Mouse (Mus musculus) CH12.LX (cell line): ENCODE data around the gene Uxs1. TPM values are rescaled to one million over a fixed set of nuclear protein-coding genes. Genes with fewer than 3 reads are reported as not detected.

Experiments
- DNase-seq: peaks from one replicate; pipeline ENCODE4 v3.0.0-alpha.2; 2013; ENCODE audit errors: extremely low read depth
- H3K27ac ChIP-seq: 2 replicates; pipeline ENCODE4 v1.5.1; 2012; ENCODE audit warnings: low read depth, mild to moderate bottlenecking, control low read depth, moderate library complexity; ENCODE audit not compliant: insufficient read depth
- H3K27me3 ChIP-seq: replicated peaks from 2 replicates; pipeline ENCODE3; 2012; ENCODE audit warnings: inconsistent platforms
- H3K36me3 ChIP-seq, 2 experiments: replicated peaks in 1 of 2; 2 replicates each; pipeline versions ENCODE3 to v1.6.1; 2012; ENCODE audit warnings: inconsistent platforms in 1 of 2, low read length in 1 of 2, mild to moderate bottlenecking in 1 of 2, mixed read lengths in 1 of 2, moderate library complexity in 1 of 2; ENCODE audit not compliant: control insufficient read depth in 1 of 2, insufficient read depth in 1 of 2
- H3K4me1 ChIP-seq, 2 experiments: 2 replicates each; pipeline ENCODE4 v1.6.1; 2012; ENCODE audit warnings: inconsistent platforms in 1 of 2, moderate library complexity in 1 of 2; ENCODE audit not compliant: insufficient read depth in 2 of 2, control insufficient read depth in 1 of 2
- H3K4me2 ChIP-seq: 2 replicates; pipeline ENCODE4 v1.6.1; 2012; ENCODE audit warnings: low read depth, mild to moderate bottlenecking, control low read depth; ENCODE audit not compliant: poor library complexity, insufficient read depth, severe bottlenecking
- H3K4me3 ChIP-seq, 3 experiments: fragments of 150-350 bp in 1 of 3; sonication (generic) in 1 of 3; replicated peaks in 1 of 3; 2 replicates each; pipeline versions ENCODE3 to v1.5.1; 2011 to 2012; ENCODE audit warnings: low read depth in 2 of 3, low read length in 2 of 3, mild to moderate bottlenecking in 2 of 3, moderate library complexity in 2 of 3, control low read depth in 1 of 3, improper control_type of control experiment in 1 of 3, inconsistent platforms in 1 of 3, mixed read lengths in 1 of 3; ENCODE audit not compliant: poor library complexity in 1 of 3
- H3K79me2 ChIP-seq: replicated peaks from 2 replicates; pipeline ENCODE4 v1.6.1; 2012; ENCODE audit warnings: mild to moderate bottlenecking, moderate library complexity; ENCODE audit not compliant: control insufficient read depth, poor library complexity, insufficient read depth, severe bottlenecking; ENCODE audit errors: extremely low read depth
- H3K9ac ChIP-seq: 2 replicates; pipeline ENCODE4 v1.6.1; 2012; ENCODE audit warnings: low read depth, mild to moderate bottlenecking, control low read depth, moderate library complexity; ENCODE audit not compliant: insufficient read depth
- H3K9me3 ChIP-seq: replicated peaks from 2 replicates; pipeline ENCODE3; 2012; ENCODE audit warnings: low read length, inconsistent platforms, mixed read lengths
- BHLHE40 ChIP-seq: IDR thresholded peaks from 2 replicates; pipeline ENCODE4 v1.6.1; 2011; ENCODE audit warnings: mild to moderate bottlenecking, low read depth, low read length, improper control_type of control experiment
- CHD2 ChIP-seq: IDR thresholded peaks from 2 replicates; pipeline ENCODE4 v1.6.1; 2011; ENCODE audit warnings: low read length, improper control_type of control experiment
- CTCF ChIP-seq, 2 experiments: IDR thresholded peaks in 1 of 2; conservative IDR thresholded peaks in 1 of 2; 2 replicates each; pipeline ENCODE4 v1.5.1; 2011 to 2012; ENCODE audit warnings: low read depth in 2 of 2, low read length in 2 of 2, improper control_type of control experiment in 1 of 2, inconsistent platforms in 1 of 2, mild to moderate bottlenecking in 1 of 2, moderate library complexity in 1 of 2
- E2F4 ChIP-seq: IDR thresholded peaks from 2 replicates; pipeline ENCODE4 v1.6.1; 2011; ENCODE audit warnings: low read depth, low read length, improper control_type of control experiment; ENCODE audit not compliant: insufficient replicate concordance
- EP300 ChIP-seq: IDR thresholded peaks from 2 replicates; pipeline ENCODE4 v1.6.1; 2011; ENCODE audit warnings: low read length, improper control_type of control experiment
- ETS1 ChIP-seq: conservative IDR thresholded peaks from 2 replicates; pipeline ENCODE4 v1.6.1; 2012; ENCODE audit warnings: low read depth, mild to moderate bottlenecking, inconsistent platforms, low read length, improper control_type of control experiment, moderate library complexity
- GABPA ChIP-seq: IDR thresholded peaks from 2 replicates; pipeline ENCODE4 v1.6.1; 2012; ENCODE audit warnings: low read depth, low read length, improper control_type of control experiment, inconsistent platforms; ENCODE audit not compliant: insufficient replicate concordance
- HCFC1 ChIP-seq: IDR thresholded peaks from 2 replicates; pipeline ENCODE4 v1.6.1; 2012; ENCODE audit warnings: low read depth, mild to moderate bottlenecking, inconsistent platforms, low read length, improper control_type of control experiment
- IRF4 ChIP-seq: IDR thresholded peaks from 2 replicates; pipeline ENCODE4 v1.6.1; 2014; ENCODE audit warnings: low read depth, mild to moderate bottlenecking, inconsistent platforms, low read length, improper control_type of control experiment
- JUN ChIP-seq: IDR thresholded peaks from 2 replicates; pipeline ENCODE4 v1.6.1; 2011; ENCODE audit warnings: low read depth, mild to moderate bottlenecking, low read length, improper control_type of control experiment, moderate library complexity; ENCODE audit not compliant: insufficient read depth
- JUND ChIP-seq: conservative IDR thresholded peaks from 2 replicates; pipeline ENCODE4 v1.6.1; 2011; ENCODE audit warnings: low read depth, low read length, improper control_type of control experiment
- KAT2A ChIP-seq: IDR thresholded peaks from 2 replicates; pipeline ENCODE4 v1.6.1; 2012; ENCODE audit warnings: low read length, improper control_type of control experiment, inconsistent platforms; ENCODE audit not compliant: insufficient replicate concordance
- MAFK ChIP-seq: IDR thresholded peaks from 2 replicates; pipeline ENCODE4 v1.6.1; 2011; ENCODE audit warnings: low read length, improper control_type of control experiment; ENCODE audit not compliant: insufficient replicate concordance
- MAX ChIP-seq: IDR thresholded peaks from 2 replicates; pipeline ENCODE4 v1.6.1; 2011; ENCODE audit warnings: low read length, improper control_type of control experiment
- MAZ ChIP-seq: IDR thresholded peaks from 2 replicates; pipeline ENCODE4 v1.6.1; 2012; ENCODE audit warnings: low read depth, mild to moderate bottlenecking, inconsistent platforms, low read length, improper control_type of control experiment, moderate library complexity
- MEF2A ChIP-seq: IDR thresholded peaks from 2 replicates; pipeline ENCODE4 v1.6.1; 2014; ENCODE audit warnings: low read depth, mild to moderate bottlenecking, inconsistent platforms, low read length, improper control_type of control experiment, borderline replicate concordance
- MXI1 ChIP-seq: IDR thresholded peaks from 2 replicates; pipeline ENCODE4 v1.6.1; 2011; ENCODE audit warnings: mild to moderate bottlenecking, low read depth, low read length, improper control_type of control experiment
- MYC ChIP-seq: IDR thresholded peaks from 2 replicates; pipeline ENCODE4 v1.6.1; 2011; ENCODE audit warnings: low read depth, mild to moderate bottlenecking, improper control_type of control experiment, low read length
- NELFE ChIP-seq: IDR thresholded peaks from 2 replicates; pipeline ENCODE4 v1.6.1; 2011; ENCODE audit warnings: low read depth, low read length, improper control_type of control experiment
- NRF1 ChIP-seq: IDR thresholded peaks from 2 replicates; pipeline ENCODE4 v1.6.1; 2014; ENCODE audit warnings: low read depth, mild to moderate bottlenecking, inconsistent platforms, low read length, improper control_type of control experiment, moderate library complexity
- PAX5 ChIP-seq: IDR thresholded peaks from 2 replicates; pipeline ENCODE4 v1.6.1; 2012; ENCODE audit warnings: low read length, inconsistent platforms, mixed read lengths
- POLR2A ChIP-seq: IDR thresholded peaks from 2 replicates; pipeline ENCODE4 v1.6.1; 2011; ENCODE audit warnings: low read depth, mild to moderate bottlenecking, improper control_type of control experiment, low read length
- RAD21 ChIP-seq: IDR thresholded peaks from 2 replicates; pipeline ENCODE4 v1.6.1; 2011; ENCODE audit warnings: low read depth, mild to moderate bottlenecking, low read length, improper control_type of control experiment, moderate library complexity
- RCOR1 ChIP-seq: conservative IDR thresholded peaks from 2 replicates; pipeline ENCODE4 v1.6.1; 2012; ENCODE audit warnings: low read depth, mild to moderate bottlenecking, inconsistent platforms, low read length, improper control_type of control experiment
- SIN3A ChIP-seq: IDR thresholded peaks from 2 replicates; pipeline ENCODE4 v1.6.1; 2012; ENCODE audit warnings: low read length, improper control_type of control experiment, inconsistent platforms
- SMC3 ChIP-seq: IDR thresholded peaks from 2 replicates; pipeline ENCODE4 v1.6.1; 2011; ENCODE audit warnings: low read depth, low read length, improper control_type of control experiment
- TBP ChIP-seq: conservative IDR thresholded peaks from 2 replicates; pipeline ENCODE4 v1.6.1; 2011; ENCODE audit warnings: low read depth, low read length, improper control_type of control experiment
- TCF12 ChIP-seq: IDR thresholded peaks from 2 replicates; pipeline ENCODE4 v1.6.1; 2014; ENCODE audit warnings: low read depth, mild to moderate bottlenecking, inconsistent platforms, low read length, improper control_type of control experiment
- USF1 ChIP-seq: IDR thresholded peaks from 2 replicates; pipeline ENCODE4 v1.6.1; 2014; ENCODE audit warnings: low read depth, mild to moderate bottlenecking, inconsistent platforms, low read length, improper control_type of control experiment
- USF2 ChIP-seq: conservative IDR thresholded peaks from 2 replicates; pipeline ENCODE4 v1.6.1; 2011; ENCODE audit warnings: low read depth, low read length, improper control_type of control experiment
- ZC3H11A ChIP-seq: IDR thresholded peaks from 2 replicates; pipeline ENCODE4 v1.6.1; 2012; ENCODE audit warnings: low read depth, mild to moderate bottlenecking, inconsistent platforms, low read length, improper control_type of control experiment
- ZKSCAN1 ChIP-seq: IDR thresholded peaks from 2 replicates; pipeline ENCODE4 v1.6.1; 2012; ENCODE audit warnings: low read depth, inconsistent platforms, low read length, improper control_type of control experiment, borderline replicate concordance
- ZMIZ1 ChIP-seq: IDR thresholded peaks from 2 replicates; pipeline ENCODE4 v1.6.1; 2012; ENCODE audit warnings: low read depth, mild to moderate bottlenecking, inconsistent platforms, low read length, improper control_type of control experiment
- ZNF384 ChIP-seq: IDR thresholded peaks from 2 replicates; pipeline ENCODE4 v1.6.1; 2012; ENCODE audit warnings: low read depth, low read length, improper control_type of control experiment, inconsistent platforms
- dilution Hi-C: fragments of 300-500 bp; cut with MboI; formaldehyde crosslinking; loops from 2 replicates; pipeline ENCODE4 v1.14.3; 2020; ENCODE audit warnings: low sequenced_read_pairs; ENCODE audit not compliant: extremely low pct_unique_long_range_greater_than_20kb, extremely low pct_ligation_motif_present
- in situ Hi-C: fragments of 300-500 bp; cut with MboI; formaldehyde crosslinking; loops from 3 replicates; pipeline ENCODE4 v1.14.3; 2019; ENCODE audit warnings: low sequenced_read_pairs, low pct_ligation_motif_present, low pct_unique_long_range_greater_than_20kb, mixed read lengths
- polyA plus RNA-seq: library from polyadenylated mRNA; unstranded; fragments of >175 nt; gene quantifications from 2 replicates; pipeline ENCODE4 v1.2.1, GENCODE M21; 2012; ENCODE audit warnings: low read depth; ENCODE audit not compliant: insufficient read length
- total RNA-seq, 2 experiments: library from RNA; depleted of rRNA; stranded (reverse); fragments of 300-350 nt in 1 of 2; fragments of >200 nt in 1 of 2; gene quantifications; 2 replicates each; pipeline ENCODE4 v1.2.3; 2012 to 2014

The Uxs1 gene
- total and polyA plus RNA-seq, 3 experiments: 18.4 to 33.3 (median 31.3) TPM

DNA sequence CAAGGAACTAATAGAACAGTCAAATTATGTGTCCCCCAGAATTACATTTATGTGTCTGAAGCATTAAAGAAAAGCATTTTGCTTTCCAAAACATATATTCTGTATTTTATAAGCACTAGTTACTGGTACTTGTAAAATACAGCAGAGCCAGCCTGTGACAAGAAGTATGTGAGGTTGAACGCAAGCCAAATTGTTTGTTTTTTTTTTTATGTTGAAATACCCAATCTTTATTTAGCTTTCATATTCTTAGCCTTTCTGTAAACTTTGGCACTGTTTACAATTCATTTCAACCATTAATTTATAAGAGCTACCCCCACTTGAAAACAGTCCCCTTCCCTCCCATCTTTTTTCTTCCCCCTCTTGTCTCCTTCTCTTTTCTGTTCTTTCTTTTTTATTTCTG lies 28.0 kb upstream of the Uxs1 start:
- dilution Hi-C loops: no loop called here
- H3K9ac ChIP-seq: no peak overlapping the region
- no peak for DNase-seq
- no peak overlapping the region for H3K4me3 ChIP-seq
- H3K27ac ChIP-seq: no peak overlapping the region
- H3K9me3 ChIP-seq: no peaks in the 10 kb centered on the region
- H3K27me3 ChIP-seq: no peaks in the 10 kb centered on the region
- TF ChIP-seq POLR2A (no peak), ETS1 (no peak), USF2 (no peak), SIN3A (no peak), ZKSCAN1 (no peak), TCF12 (no peak), USF1 (no peak), ZMIZ1 (no peak), RCOR1 (no peak), E2F4 (no peak), KAT2A (no peak), JUN (no peak), MAFK (no peak), NELFE (no peak), ZNF384 (no peak), EP300 (no peak), MEF2A (no peak), HCFC1 (no peak)
- TF ChIP-seq, all 38 proteins: peak for 0
- in situ Hi-C loops: no loop called here
- Histone ChIP-seq H3K79me2 (no peaks in the 10 kb centered on the region), H3K4me2 (no peak overlapping the region), H3K36me3 (no peaks in the 10 kb centered on the region), H3K4me1 (no peaks in the 10 kb centered on the region)

DNA sequence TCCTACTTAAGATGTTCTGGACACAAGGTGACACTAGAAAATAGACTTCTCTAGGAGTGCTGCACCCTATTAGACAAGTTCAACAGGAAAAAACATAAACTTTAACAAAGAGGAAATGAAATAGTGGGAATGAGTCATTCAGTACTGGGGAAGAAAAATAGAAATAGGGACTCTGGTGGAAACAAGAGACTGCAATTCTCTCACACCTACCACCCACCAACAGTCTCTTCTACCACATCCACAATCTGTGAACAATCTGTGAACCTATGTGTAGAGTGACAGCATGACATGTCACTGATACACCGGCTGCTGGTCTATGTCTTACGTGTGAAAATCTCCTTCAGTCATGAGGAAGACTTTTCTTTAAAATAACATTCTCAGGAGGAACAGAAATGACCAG lies 15.8 kb upstream of the Uxs1 start:
- H3K27me3 ChIP-seq: no peaks in the 10 kb centered on the region
- no peaks in the 10 kb centered on the region for H3K9me3 ChIP-seq
- no peaks in the 10 kb centered on the region for H3K79me2 ChIP-seq
- H3K4me3 ChIP-seq: no peak overlapping the region
- no peak overlapping the region for H3K4me2 ChIP-seq
- H3K9ac ChIP-seq: no peak overlapping the region
- peaks cover 4 to 21% of the 10 kb centered on the region in 2 experiments for H3K4me1 ChIP-seq
- peak; percentile 47 for DNase-seq
- dilution Hi-C loops (no loop called here), in situ Hi-C loops (no loop called here)
- peak overlapping the region; percentile 11; the same call in 1 of the 2 replicates for H3K27ac ChIP-seq
- no peaks in the 10 kb centered on the region for H3K36me3 ChIP-seq
- TF ChIP-seq POLR2A: no peak
- TF ChIP-seq MYC: no peak
- no peak for TF ChIP-seq RAD21
- no peak for TF ChIP-seq SMC3
- no peak for TF ChIP-seq PAX5
- peak; percentile 72 for TF ChIP-seq JUND
- peak; percentile 86 for TF ChIP-seq IRF4
- no peak for TF ChIP-seq E2F4
- TF ChIP-seq NELFE: no peak
- no peak for TF ChIP-seq ZNF384
- TF ChIP-seq JUN: peak; percentile 79
- no peak for TF ChIP-seq MAX
- TF ChIP-seq TBP: no peak
- TF ChIP-seq CHD2: no peak
- no peak for TF ChIP-seq BHLHE40
- TF ChIP-seq USF2: no peak
- TF ChIP-seq CTCF (conservative IDR thresholded peaks at IDR 0.05 in 1 of 2, IDR thresholded peaks at IDR 0.05 in 1 of 2; ENCODE audit: low read depth in 2 of 2, low read length in 2 of 2): no peak
- TF ChIP-seq ZC3H11A: no peak
- TF ChIP-seq MAZ: no peak
- no peak for TF ChIP-seq GABPA
- TF ChIP-seq NRF1: no peak
- TF ChIP-seq MAFK: no peak
- no peak for TF ChIP-seq SIN3A
- TF ChIP-seq MEF2A: no peak; the same call in 1 of the 2 replicates
- TF ChIP-seq KAT2A: no peak
- TF ChIP-seq MXI1: no peak
